Mouse (Mus musculus) small intestine, adult 2 months (tissue): ENCODE results near the gene Ankrd13d.

Experiments
- CTCF ChIP-seq: fragments of 200-500 bp; IDR thresholded peaks from 2 replicates; pipeline ENCODE4 v1.5.1; 2012; ENCODE audit warnings: low read depth, mild to moderate bottlenecking, control low read depth, inconsistent platforms, low read length, moderate library complexity, mixed read lengths; ENCODE audit not compliant: insufficient replicate concordance, insufficient read length; ENCODE audit errors: extremely low read depth
- POLR2A ChIP-seq: fragments of 200-500 bp; IDR thresholded peaks from 2 replicates; pipeline ENCODE4 v1.6.1; 2012; ENCODE audit warnings: low read depth, mild to moderate bottlenecking, control low read depth, inconsistent platforms, low read length, moderate library complexity

GRCm38 (mm10) chr19:4298322-4299121 is 15.6 kb upstream of the Ankrd13d start:
- TF ChIP-seq CTCF (no peak), POLR2A (no peak)
